In genomic region chr1:120586500-120587110, GRCm38 (mm10) we compare ENCODE assay signal across 9 mouse cellular contexts. TPM values are rescaled to one million over a fixed set of nuclear protein-coding genes. Genes with fewer than 3 reads are reported as not detected.
DNase-seq lines count a peak whose midpoint lies in the region; ATAC-seq lines count a peak whose summit lies in the region.
"Had no signal": no experiment of that assay in that cellular context is flagged by ENCODE, and none has a peak within 500 bp of the region (broad histone marks: within the 10 kb centered on the region; RNA-seq: fewer than 3 reads in every experiment).

No protein-coding gene starts in this region.

- H3K36me3 ChIP-seq in midbrain, embryonic 14.5 days (ENCODE audit: control insufficient read depth, insufficient read depth, low read length): no peaks in the 10 kb centered on the region
- H3K36me3 ChIP-seq: liver, embryonic 13.5 days had no signal

- 12% methylated on average over 7 of the region's 7 CpGs for WGBS in midbrain, embryonic 14.5 days

- no peak overlapping the region for H3K4me2 ChIP-seq in midbrain, embryonic 14.5 days (ENCODE audit: low read length)
- H3K4me2 ChIP-seq: liver, embryonic 13.5 days had no signal

- DNase-seq in kidney, adult 18-20 months: peak; percentile 69
- no peak for DNase-seq in kidney, adult 11 months
- DNase-seq in adipocyte (ENCODE audit: low spot score): peak; percentile 85
- peak; percentile 84 for DNase-seq in embryo, embryonic 11 days
- peak; percentile 45 to 76 for DNase-seq in layer of hippocampus, postnatal 25 days (ENCODE audit: extremely low spot score in 1 of 2, low spot score in 1 of 2)
- DNase-seq in midbrain, embryonic 14.5 days: peak; percentile 95
- peak; percentile 42 for DNase-seq in thymus, postnatal 25 days
- DNase-seq: liver, embryonic 13.5 days had no signal

- no peaks in the 10 kb centered on the region for H3K4me1 ChIP-seq in midbrain, embryonic 14.5 days (ENCODE audit: control insufficient read depth, insufficient read depth, low read length)
- H3K4me1 ChIP-seq: liver, embryonic 13.5 days had no signal

- H3K4me3 ChIP-seq in midbrain, embryonic 14.5 days (replicated peaks; ENCODE audit: low read depth, low read length): no peak overlapping the region
- H3K4me3 ChIP-seq: liver, embryonic 13.5 days had no signal

- no peak overlapping the region for H3K9ac ChIP-seq in midbrain, embryonic 14.5 days (replicated peaks; ENCODE audit: low read length)
- H3K9ac ChIP-seq: liver, embryonic 13.5 days had no signal

- no peak overlapping the region for H3K27ac ChIP-seq in midbrain, embryonic 14.5 days (replicated peaks; ENCODE audit: low read depth, low read length)
- H3K27ac ChIP-seq: liver, embryonic 13.5 days had no signal

- ATAC-seq in hematopoietic stem cell, adult 5-6 weeks (replicated peaks in 1 of 2; ENCODE audit: insufficient read depth in 1 of 2, low FRiP score in 2 of 2, low TSS enrichment in 1 of 2, low read depth in 1 of 2, poor library complexity in 2 of 2, severe bottlenecking in 2 of 2): peak; percentile 51 to 62; a peak in 3 of 4 replicates
- peak; percentile 21; the same call in 1 of the 2 replicates for ATAC-seq in midbrain, embryonic 14.5 days (ENCODE audit: low FRiP score, low TSS enrichment)

- H3K27me3 ChIP-seq in midbrain, embryonic 14.5 days (ENCODE audit: control insufficient read depth, insufficient read depth, low read length): peaks cover 9% of the 10 kb centered on the region; the same call in 1 of the 2 replicates

- H3K9me3 ChIP-seq in midbrain, embryonic 14.5 days (ENCODE audit: control insufficient read depth, low read length): no peaks in the 10 kb centered on the region
- H3K9me3 ChIP-seq: liver, embryonic 13.5 days had no signal

RNA-seq across cellular contexts. Expression of gene En1, which starts 15.6 kb away (rescaled TPM):
- not detected in 2 replicates for total RNA-seq in hematopoietic stem cell, adult 5-6 weeks (2017)
- total RNA-seq in layer of hippocampus, postnatal 25 days (2021): under 1 TPM in 1 of 2 experiments, not detected in 1; 0.14 TPM
- 16.8 and 18.3 TPM in 2 replicates for polyA plus RNA-seq in midbrain, embryonic 14.5 days (2014; fragmentation: Nextera tagmentation; extraction: Ambion mirVana)
- polyA plus RNA-seq: liver, embryonic 13.5 days had no signal
